Mouse (Mus musculus) E14TG2a.4 (cell line): Measurements from ENCODE around the gene Olig2.

Experiments
- H3K27me3 ChIP-seq: 2 replicates; pipeline ENCODE4 v1.6.1; 2014; ENCODE audit warnings: low read length, control low read depth; ENCODE audit not compliant: insufficient read depth
- H3K36me3 ChIP-seq: 2 replicates; pipeline ENCODE4 v1.6.1; 2014; ENCODE audit warnings: low read length, control low read depth; ENCODE audit not compliant: insufficient read depth
- H3K4me1 ChIP-seq: replicated peaks from 2 replicates; pipeline ENCODE4 v1.6.1; 2014; ENCODE audit warnings: low read depth, low read length, control low read depth
- H3K4me3 ChIP-seq: replicated peaks from 2 replicates; pipeline ENCODE4 v1.5.1; 2014; ENCODE audit warnings: mild to moderate bottlenecking, low read length
- H3K9me3 ChIP-seq: 2 replicates; pipeline ENCODE4 v1.6.1; 2014; ENCODE audit warnings: low read length, control low read depth
- CTCF ChIP-seq: conservative IDR thresholded peaks from 2 replicates; pipeline ENCODE4 v1.5.1; 2014; ENCODE audit warnings: low read length
- NANOG ChIP-seq: IDR thresholded peaks from 2 replicates; pipeline ENCODE4 v1.6.1; 2014; ENCODE audit warnings: borderline replicate concordance, low read length, mixed read lengths
- POU5F1 ChIP-seq: IDR thresholded peaks from 2 replicates; pipeline ENCODE4 v1.6.1; 2014; ENCODE audit warnings: low read length, borderline replicate concordance

Olig2 gene

DNA sequence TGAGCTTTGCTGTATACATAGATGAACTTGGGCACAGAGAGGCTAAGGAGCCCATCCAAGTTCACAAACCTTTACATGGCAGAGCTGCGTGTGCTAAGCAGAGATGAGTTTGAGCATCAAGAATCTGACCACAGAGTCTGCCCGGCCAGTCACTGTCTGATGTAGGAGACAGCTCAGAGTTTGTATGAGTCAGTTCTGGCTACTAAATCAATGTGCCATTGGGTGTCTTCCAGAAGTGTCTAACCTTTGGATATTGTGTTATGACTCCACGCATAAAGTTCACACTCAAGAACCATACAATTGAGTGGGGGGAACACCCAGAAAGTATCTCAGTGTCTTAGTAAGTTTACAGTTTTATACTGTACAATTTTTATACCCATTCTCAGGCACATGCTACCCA is 35.6 kb downstream of the Olig2 start:
- TF ChIP-seq CTCF (no peak), NANOG (no peak), POU5F1 (no peak)
- Histone ChIP-seq H3K4me1 (peaks cover 8% of the 10 kb centered on the region), H3K4me3 (no peak overlapping the region), H3K27me3 (peaks cover 50% of the 10 kb centered on the region), H3K36me3 (no peaks in the 10 kb centered on the region), H3K9me3 (no peaks in the 10 kb centered on the region)

DNA sequence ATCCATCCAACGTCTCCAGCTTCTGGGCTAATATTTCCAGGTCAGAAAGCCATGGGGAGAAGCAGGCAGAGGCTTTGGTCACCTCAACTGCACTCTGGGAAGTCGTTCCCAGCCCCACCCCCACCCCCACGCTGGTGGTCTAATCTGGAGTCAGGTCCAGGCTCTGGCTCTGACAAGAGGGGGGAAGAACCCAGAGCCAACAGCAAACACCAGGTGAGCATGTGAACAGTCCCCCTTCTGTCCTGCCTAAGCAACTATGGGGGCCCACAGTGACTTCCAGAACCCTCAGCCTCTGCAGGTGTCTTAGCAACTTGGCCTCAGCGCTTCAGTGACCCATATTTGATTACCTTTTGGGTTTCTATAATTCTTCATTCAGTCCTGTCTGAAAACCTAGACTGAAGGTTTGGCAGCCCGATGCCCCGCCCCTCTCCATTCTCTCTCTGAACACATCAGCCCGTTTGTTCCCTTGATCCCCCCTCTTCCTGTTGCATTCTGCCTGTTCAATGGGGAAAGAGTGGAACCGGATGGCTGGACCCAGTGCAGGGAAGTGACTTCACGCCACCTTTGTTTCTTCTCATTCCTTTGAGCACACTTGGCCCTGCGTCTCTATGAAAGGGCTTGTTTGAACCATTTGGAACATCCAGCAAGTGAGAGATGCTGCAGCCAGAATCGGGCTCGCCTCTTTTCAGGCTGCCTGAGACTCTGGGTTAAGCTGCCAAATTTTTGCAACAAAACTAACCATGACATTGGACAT is 37.4 kb downstream of the Olig2 start:
- H3K27me3 ChIP-seq = peaks cover 51% of the 10 kb centered on the region
- peaks cover 8% of the 10 kb centered on the region for H3K4me1 ChIP-seq
- H3K4me3 ChIP-seq = no peak overlapping the region
- H3K36me3 ChIP-seq = no peaks in the 10 kb centered on the region
- no peaks in the 10 kb centered on the region for H3K9me3 ChIP-seq
- no peak for TF ChIP-seq NANOG
- TF ChIP-seq POU5F1 = no peak
- no peak for TF ChIP-seq CTCF

DNA sequence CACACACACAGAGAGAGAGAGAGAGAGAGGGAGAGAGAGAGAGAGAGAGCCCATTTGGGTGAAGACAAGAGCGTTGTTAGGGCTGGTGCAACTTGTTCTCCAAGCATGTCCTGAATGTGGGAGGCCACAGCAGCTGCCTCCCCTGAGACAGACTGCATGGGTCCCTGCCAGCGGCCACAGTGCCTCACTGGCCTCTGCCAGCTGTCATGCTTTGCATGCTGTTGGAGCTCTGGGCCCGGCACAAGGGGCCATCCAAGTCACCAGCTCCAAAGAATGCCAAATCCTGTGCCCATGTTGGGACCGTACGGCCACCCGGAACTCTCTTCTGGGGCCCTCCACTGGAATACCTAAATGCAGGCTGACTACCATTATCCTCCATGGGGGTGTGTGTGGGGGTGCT is 40.7 kb downstream of the Olig2 start:
- H3K9me3 ChIP-seq = no peaks in the 10 kb centered on the region
- TF ChIP-seq NANOG = no peak
- TF ChIP-seq POU5F1 = no peak
- no peak for TF ChIP-seq CTCF
- H3K4me1 ChIP-seq = peaks cover 24% of the 10 kb centered on the region
- H3K27me3 ChIP-seq = peaks cover 64% of the 10 kb centered on the region
- no peaks in the 10 kb centered on the region for H3K36me3 ChIP-seq
- H3K4me3 ChIP-seq = no peak overlapping the region

DNA sequence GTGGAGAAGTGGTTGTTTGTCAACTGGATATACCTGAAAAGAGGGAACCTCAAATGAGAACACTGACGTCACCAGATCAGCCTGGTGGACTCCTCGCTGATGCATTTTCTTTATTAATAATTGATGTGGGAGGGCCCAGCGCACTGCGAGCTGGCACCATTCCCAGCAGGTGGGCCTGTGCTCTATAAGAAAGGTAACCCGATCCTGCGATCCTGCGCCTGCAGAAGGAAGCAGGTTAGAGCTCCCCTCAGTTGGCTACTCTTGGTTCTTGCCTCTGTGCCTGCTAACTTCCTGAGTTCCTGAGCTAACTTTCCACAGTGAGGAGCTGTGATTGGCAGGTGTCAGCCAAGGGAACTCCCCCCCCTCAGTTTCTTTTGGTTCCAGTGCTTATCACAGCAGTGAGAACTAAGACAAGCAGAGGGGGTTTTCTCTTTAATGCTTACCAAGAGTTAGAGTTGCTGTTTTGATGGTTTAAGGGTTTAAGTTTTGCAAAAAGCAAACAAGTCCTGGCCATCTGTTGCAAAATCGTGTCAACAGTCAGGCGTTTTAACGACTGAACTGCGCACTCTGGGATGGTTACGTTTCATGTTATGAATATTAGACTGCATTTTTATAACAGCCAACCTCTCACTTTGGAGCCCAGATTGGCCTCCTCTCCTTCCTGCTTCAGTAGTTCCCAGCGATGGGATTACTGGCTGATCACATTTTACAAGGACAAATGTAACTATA is 43.6 kb downstream of the Olig2 start:
- no peak for TF ChIP-seq POU5F1
- Histone ChIP-seq H3K4me1 (peaks cover 24% of the 10 kb centered on the region), H3K27me3 (peaks cover 89% of the 10 kb centered on the region), H3K4me3 (peak overlapping the region; percentile 79; the same call in 1 of the 2 replicates), H3K36me3 (no peaks in the 10 kb centered on the region), H3K9me3 (no peaks in the 10 kb centered on the region)

DNA sequence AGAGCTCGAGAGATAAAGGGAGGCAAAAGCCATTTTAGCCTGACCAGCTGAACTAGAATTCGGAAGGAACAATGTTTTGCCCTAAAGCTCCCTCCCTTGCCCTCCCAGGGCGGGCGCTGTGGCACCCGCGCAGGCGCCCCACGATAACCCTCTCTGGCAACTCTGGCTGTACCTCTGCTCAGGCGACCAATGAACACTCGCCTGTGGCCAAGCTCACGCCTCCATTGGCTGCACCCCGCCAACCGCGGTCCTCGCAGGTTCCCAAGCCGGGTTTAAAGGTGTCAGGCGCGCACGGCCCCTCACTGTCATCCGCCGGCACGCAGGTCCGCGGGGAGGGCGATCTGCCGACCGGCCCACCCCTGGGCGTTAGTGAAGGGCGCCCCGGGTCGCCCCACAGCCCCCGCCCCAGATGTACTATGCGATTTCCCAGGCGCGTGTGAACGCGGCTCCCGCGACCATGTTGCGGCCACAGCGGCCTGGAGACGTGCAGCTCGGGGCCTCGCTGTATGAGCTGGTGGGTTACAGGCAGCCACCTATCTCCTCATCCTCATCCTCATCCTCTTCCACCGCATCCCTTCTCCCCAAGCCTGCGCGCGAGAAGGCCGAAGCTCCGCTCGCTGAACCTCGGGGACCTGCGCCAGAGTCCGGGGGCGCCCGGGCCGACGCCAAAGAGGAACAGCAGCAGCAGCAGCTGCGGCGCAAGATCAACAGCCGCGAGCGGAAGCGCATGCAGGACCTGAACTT is 44.4 kb downstream of the Olig2 start, which contains the start of gene Olig1:
Gene Olig1, plus strand, starts transcription at position 305 of the 744 bp plus-strand sequence.
- no peaks in the 10 kb centered on the region for H3K36me3 ChIP-seq

DNA sequence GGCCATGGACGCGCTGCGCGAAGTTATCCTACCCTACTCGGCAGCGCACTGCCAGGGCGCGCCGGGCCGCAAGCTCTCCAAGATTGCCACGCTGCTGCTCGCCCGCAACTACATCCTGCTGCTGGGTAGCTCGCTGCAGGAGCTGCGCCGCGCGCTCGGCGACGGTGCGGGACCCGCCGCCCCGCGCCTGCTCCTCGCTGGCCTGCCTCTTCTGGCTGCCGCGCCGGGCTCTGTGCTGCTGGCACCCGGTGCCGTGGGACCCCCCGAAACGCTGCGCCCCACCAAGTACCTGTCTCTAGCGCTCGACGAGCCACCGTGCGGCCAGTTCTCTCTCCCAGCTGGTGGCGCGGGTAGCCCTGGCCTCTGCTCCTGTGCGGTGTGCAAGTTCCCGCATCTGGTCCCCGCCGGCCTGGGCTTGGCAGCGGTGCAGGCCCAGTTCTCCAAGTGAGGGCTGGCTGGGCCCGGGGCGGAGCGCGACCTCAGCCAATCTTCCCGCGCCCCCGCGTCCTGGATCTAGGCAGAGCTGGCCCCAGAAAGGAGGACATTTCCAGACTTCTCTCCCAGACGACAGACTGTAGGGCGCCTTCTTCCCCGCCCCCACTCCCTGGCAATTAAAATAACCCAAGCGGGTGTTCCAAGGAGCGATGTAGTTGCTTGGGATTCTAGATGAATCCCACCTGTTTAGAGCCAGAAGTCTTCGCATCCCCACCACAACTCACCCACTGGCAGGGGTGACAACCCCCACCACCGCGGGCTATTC is 45.1 kb downstream of the Olig2 start:
- H3K27me3 ChIP-seq = peaks cover 97% of the 10 kb centered on the region
- no peaks in the 10 kb centered on the region for H3K36me3 ChIP-seq
- peaks cover 24% of the 10 kb centered on the region for H3K4me1 ChIP-seq
- H3K4me3 ChIP-seq = peak overlapping the region; percentile 79
- H3K9me3 ChIP-seq = no peaks in the 10 kb centered on the region
- TF ChIP-seq POU5F1 = no peak
- TF ChIP-seq CTCF = no peak
- TF ChIP-seq NANOG = no peak

More for the DNA sequence above, 44.4 kb downstream of the Olig2 start, which contains the start of gene Olig1:
- TF ChIP-seq CTCF = no peak
- no peak for TF ChIP-seq NANOG
- no peak for TF ChIP-seq POU5F1
- Histone ChIP-seq H3K4me1 (peaks cover 24% of the 10 kb centered on the region), H3K4me3 (peak within 1 kb of the TSS; percentile 79), H3K27me3 (peaks cover 93% of the 10 kb centered on the region), H3K9me3 (no peaks in the 10 kb centered on the region)

DNA sequence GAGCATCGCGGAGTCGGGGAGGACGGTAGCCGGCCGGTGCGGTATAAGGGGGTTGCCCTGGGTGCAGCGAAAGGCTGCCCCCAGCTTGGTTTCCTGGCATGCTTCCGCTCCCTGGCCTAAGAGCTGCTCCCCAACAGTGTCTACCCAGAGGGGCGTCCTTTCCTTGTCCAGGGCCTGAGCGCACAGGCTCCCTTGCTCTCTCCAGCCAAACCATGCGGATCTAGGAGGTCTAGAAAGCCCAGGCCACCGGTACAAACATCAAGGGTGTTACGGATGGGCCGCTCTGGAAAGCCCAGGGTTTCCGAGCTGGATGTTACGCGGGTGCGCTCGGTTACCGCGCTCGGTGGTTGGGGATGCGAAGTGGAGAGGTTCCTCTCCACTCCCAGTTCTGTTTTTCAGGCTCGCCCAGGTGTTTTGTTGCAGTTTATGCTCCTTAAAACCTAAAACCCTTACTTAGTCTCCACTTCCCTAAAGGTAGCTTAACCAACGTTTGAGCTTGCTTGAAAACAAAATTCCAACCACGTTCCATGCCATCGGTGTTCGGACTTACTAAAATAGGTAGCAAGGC is 45.8 kb downstream of the Olig2 start:
- Histone ChIP-seq H3K36me3 (no peaks in the 10 kb centered on the region), H3K27me3 (peaks cover 99% of the 10 kb centered on the region), H3K9me3 (no peaks in the 10 kb centered on the region), H3K4me3 (peak overlapping the region; percentile 79), H3K4me1 (peaks cover 24% of the 10 kb centered on the region)
- TF ChIP-seq CTCF = no peak
- no peak for TF ChIP-seq POU5F1
- TF ChIP-seq NANOG = no peak

DNA sequence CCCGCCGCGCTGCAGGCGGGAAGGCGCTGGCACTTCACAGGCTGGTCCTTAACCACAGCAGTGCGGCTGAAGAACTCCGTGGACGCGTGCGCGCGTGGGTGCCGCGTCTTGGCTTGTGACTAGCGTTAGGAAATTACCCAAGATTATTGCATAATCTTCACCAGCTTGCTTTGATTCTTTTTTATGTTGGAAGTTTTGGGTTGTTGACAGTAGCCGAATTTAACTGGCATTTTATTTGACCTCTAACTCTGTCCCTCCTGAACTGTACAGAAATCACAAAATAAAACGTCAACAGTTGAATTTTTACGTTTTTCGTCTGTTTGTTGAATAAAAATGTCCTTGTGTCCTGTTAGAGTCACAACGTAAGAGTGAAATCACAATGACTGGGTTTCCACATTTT is 46.4 kb downstream of the Olig2 start:
- H3K9me3 ChIP-seq = no peaks in the 10 kb centered on the region
- peak overlapping the region; percentile 79; the same call in 1 of the 2 replicates for H3K4me3 ChIP-seq
- H3K27me3 ChIP-seq = peaks cover 99% of the 10 kb centered on the region
- peaks cover 24% of the 10 kb centered on the region for H3K4me1 ChIP-seq
- H3K36me3 ChIP-seq = no peaks in the 10 kb centered on the region
- TF ChIP-seq POU5F1 = no peak
- no peak for TF ChIP-seq NANOG
- TF ChIP-seq CTCF = no peak
